Mouse (Mus musculus): ENCODE data around the gene Adgrl2.

GRCm38 (mm10) chr3:148988996-148989817, 1.1 kb downstream of the Adgrl2 start:
- TF ChIP-seq CTCF (IDR thresholded peaks at IDR 0.05; ENCODE audit: extremely low read depth, insufficient read length, insufficient replicate concordance, low read depth, low read length) (no peak), POLR2A (IDR thresholded peaks at IDR 0.05; ENCODE audit: low read depth, low read length) (peak; percentile 65)
